8 mouse cellular contexts compared by ENCODE assay signal in genomic region chr2:179774440-179775110, GRCm38 (mm10).
DNase-seq lines count a peak whose midpoint lies in the region.

No protein-coding gene starts in this region.

- DNase-seq in gastrocnemius, adult 18-20 months (ENCODE audit: low spot score) = peak; percentile 25
- DNase-seq in gastrocnemius, postnatal 10 days = no peak
- DNase-seq in cerebellum, postnatal 14 days = peak; percentile 44 to 60
- DNase-seq in kidney, adult 11 months = peak; percentile 58
- peak; percentile 16 for DNase-seq in lung, postnatal 25 days (ENCODE audit: low spot score)
- no peak for DNase-seq in layer of hippocampus, adult 18-20 months (ENCODE audit: low spot score in 2 of 2)
- no peak for DNase-seq in left cerebral cortex, adult 18-20 months (ENCODE audit: low spot score in 2 of 2)
- DNase-seq in spleen, adult 18-20 months = no peak

Comparison
In these comparisons a context has a peak if more than half of its experiments do, and no peak if none do; other contexts are left out.
1. DNase-seq: peak in gastrocnemius, adult 18-20 months (single experiment), cerebellum, postnatal 14 days (2 of 2), kidney, adult 11 months (single experiment) and lung, postnatal 25 days (single experiment); none in gastrocnemius, postnatal 10 days (single experiment), layer of hippocampus, adult 18-20 months (0 of 2), left cerebral cortex, adult 18-20 months (0 of 2) and spleen, adult 18-20 months (0 of 2).